In genomic region chr14:87844120-87844519, GRCm38 (mm10) we compare ENCODE assay signal across 30 mouse cellular contexts.
A peak's percentile ranks its signal among the peaks of the same experiment; 100 is the strongest.
DNase-seq lines count a peak whose midpoint lies in the region; ATAC-seq and TF ChIP-seq lines count a peak whose summit lies in the region.
"Had no signal": no experiment of that assay in that cellular context is flagged by ENCODE, and none has a peak within 500 bp of the region (broad histone marks: within the 10 kb centered on the region; RNA-seq: fewer than 3 reads in every experiment).

No protein-coding gene starts in this region.

- no peaks in the 10 kb centered on the region for H3K27me3 ChIP-seq in hindbrain, embryonic 11.5 days (ENCODE audit: control insufficient read depth, insufficient read depth, low read length)
- H3K27me3 ChIP-seq in hindbrain, postnatal 0 days (ENCODE audit: insufficient read depth, low read length) = no peaks in the 10 kb centered on the region
- H3K27me3 ChIP-seq in hindbrain, embryonic 14.5 days (ENCODE audit: control insufficient read depth, insufficient read depth, low read length) = no peaks in the 10 kb centered on the region
- H3K27me3 ChIP-seq in hindbrain, embryonic 10.5 days (ENCODE audit: insufficient read depth, poor library complexity, severe bottlenecking) = no peaks in the 10 kb centered on the region
- H3K27me3 ChIP-seq in midbrain, embryonic 12.5 days = no peaks in the 10 kb centered on the region
- no peaks in the 10 kb centered on the region for H3K27me3 ChIP-seq in midbrain, postnatal 0 days (ENCODE audit: insufficient read depth, low read length)
- H3K27me3 ChIP-seq in midbrain, embryonic 14.5 days (ENCODE audit: control insufficient read depth, insufficient read depth, low read length) = no peaks in the 10 kb centered on the region
- H3K27me3 ChIP-seq in midbrain, embryonic 15.5 days (replicated peaks) = no peaks in the 10 kb centered on the region
- H3K27me3 ChIP-seq: CH12.LX; embryonic facial prominence, embryonic 13.5 days; embryonic facial prominence, embryonic 15.5 days; forebrain, embryonic 12.5 days had no signal

- H3K4me2 ChIP-seq in hindbrain, embryonic 11.5 days (replicated peaks; ENCODE audit: low read depth, low read length) = no peak overlapping the region
- no peak overlapping the region for H3K4me2 ChIP-seq in hindbrain, postnatal 0 days (ENCODE audit: low read depth, low read length)
- no peak overlapping the region for H3K4me2 ChIP-seq in hindbrain, embryonic 14.5 days (replicated peaks)
- H3K4me2 ChIP-seq in midbrain, embryonic 12.5 days (replicated peaks) = no peak overlapping the region
- no peak overlapping the region for H3K4me2 ChIP-seq in midbrain, postnatal 0 days (ENCODE audit: low read depth, low read length, poor library complexity, severe bottlenecking)
- no peak overlapping the region for H3K4me2 ChIP-seq in midbrain, embryonic 14.5 days (ENCODE audit: low read length)
- no peak overlapping the region for H3K4me2 ChIP-seq in midbrain, embryonic 15.5 days
- H3K4me2 ChIP-seq: embryonic facial prominence, embryonic 13.5 days; embryonic facial prominence, embryonic 15.5 days; forebrain, embryonic 12.5 days had no signal

- DNase-seq in hindbrain, embryonic 11.5 days (ENCODE audit: low spot score) = no peak
- no peak for DNase-seq in hindbrain, postnatal 0 days (ENCODE audit: low spot score)
- no peak for DNase-seq in hindbrain, embryonic 14.5 days (ENCODE audit: low spot score)
- DNase-seq in hindbrain, embryonic 10.5 days (ENCODE audit: low spot score) = no peak
- no peak for DNase-seq in midbrain, postnatal 0 days (ENCODE audit: low spot score)
- peak; percentile 34 for DNase-seq in midbrain, embryonic 14.5 days
- DNase-seq: adrenal gland, adult 8-10 months; adrenal gland, postnatal 14 days; adrenal gland, postnatal 36 days; B cell, adult 2 months; cerebellum, adult 11 months; cerebellum, adult 18-20 months; cerebellum, adult 8-10 months; cerebellum, adult 9-11 months; cerebellum, postnatal 14 days; cerebellum, postnatal 36 days; embryo, embryonic 11 days had no signal

- no peaks in the 10 kb centered on the region for H3K4me1 ChIP-seq in hindbrain, embryonic 11.5 days (replicated peaks; ENCODE audit: control insufficient read depth, insufficient read depth, low read length)
- H3K4me1 ChIP-seq in hindbrain, postnatal 0 days (ENCODE audit: insufficient read depth, low read length) = no peaks in the 10 kb centered on the region
- no peaks in the 10 kb centered on the region for H3K4me1 ChIP-seq in hindbrain, embryonic 14.5 days (replicated peaks; ENCODE audit: control insufficient read depth, insufficient read depth, low read length)
- H3K4me1 ChIP-seq in hindbrain, embryonic 10.5 days (replicated peaks) = no peaks in the 10 kb centered on the region
- no peaks in the 10 kb centered on the region for H3K4me1 ChIP-seq in midbrain, embryonic 12.5 days
- H3K4me1 ChIP-seq in midbrain, postnatal 0 days (ENCODE audit: insufficient read depth, low read length) = no peaks in the 10 kb centered on the region
- H3K4me1 ChIP-seq in midbrain, embryonic 14.5 days (ENCODE audit: control insufficient read depth, insufficient read depth, low read length) = no peaks in the 10 kb centered on the region
- 0 out of 2 replicates have a peak, but pooled peaks cover 2% of the 10 kb centered on the region for H3K4me1 ChIP-seq in midbrain, embryonic 15.5 days
- H3K4me1 ChIP-seq: embryonic facial prominence, embryonic 13.5 days; embryonic facial prominence, embryonic 15.5 days; forebrain, embryonic 10.5 days had no signal

- no peaks in the 10 kb centered on the region for H3K36me3 ChIP-seq in hindbrain, embryonic 11.5 days (ENCODE audit: control insufficient read depth, insufficient read depth, low read length)
- H3K36me3 ChIP-seq in hindbrain, postnatal 0 days (ENCODE audit: insufficient read depth, low read length) = no peaks in the 10 kb centered on the region
- H3K36me3 ChIP-seq in hindbrain, embryonic 14.5 days (replicated peaks; ENCODE audit: control insufficient read depth, insufficient read depth) = no peaks in the 10 kb centered on the region
- no peaks in the 10 kb centered on the region for H3K36me3 ChIP-seq in hindbrain, embryonic 10.5 days
- H3K36me3 ChIP-seq in midbrain, embryonic 12.5 days = no peaks in the 10 kb centered on the region
- H3K36me3 ChIP-seq in midbrain, postnatal 0 days (ENCODE audit: insufficient read depth, low read length) = no peaks in the 10 kb centered on the region
- no peaks in the 10 kb centered on the region for H3K36me3 ChIP-seq in midbrain, embryonic 14.5 days (ENCODE audit: control insufficient read depth, insufficient read depth, low read length)
- H3K36me3 ChIP-seq in midbrain, embryonic 15.5 days (replicated peaks) = no peaks in the 10 kb centered on the region
- H3K36me3 ChIP-seq: embryonic facial prominence, embryonic 13.5 days; embryonic facial prominence, embryonic 15.5 days; forebrain, embryonic 10.5 days; forebrain, embryonic 12.5 days; G1E had no signal

- no peak for TF ChIP-seq CTCF in hindbrain, postnatal 0 days (IDR thresholded peaks at IDR 0.05; ENCODE audit: low read depth)
- TF ChIP-seq CTCF in midbrain, postnatal 0 days (IDR thresholded peaks at IDR 0.05) = no peak

- no peak overlapping the region for H3K9ac ChIP-seq in hindbrain, embryonic 11.5 days (ENCODE audit: low read depth, low read length)
- H3K9ac ChIP-seq in hindbrain, postnatal 0 days (replicated peaks; ENCODE audit: low read length) = no peak overlapping the region
- H3K9ac ChIP-seq in hindbrain, embryonic 14.5 days = no peak overlapping the region
- H3K9ac ChIP-seq in midbrain, embryonic 12.5 days (replicated peaks) = no peak overlapping the region
- no peak overlapping the region for H3K9ac ChIP-seq in midbrain, postnatal 0 days (replicated peaks; ENCODE audit: low read length, poor library complexity, severe bottlenecking)
- H3K9ac ChIP-seq in midbrain, embryonic 14.5 days (replicated peaks; ENCODE audit: low read length) = no peak overlapping the region
- H3K9ac ChIP-seq in midbrain, embryonic 15.5 days = no peak overlapping the region
- H3K9ac ChIP-seq: embryonic facial prominence, embryonic 13.5 days; embryonic facial prominence, embryonic 15.5 days; forebrain, embryonic 12.5 days had no signal

- no peak overlapping the region for H3K4me3 ChIP-seq in hindbrain, embryonic 11.5 days (ENCODE audit: low read depth, low read length)
- H3K4me3 ChIP-seq in hindbrain, postnatal 0 days (ENCODE audit: low read length) = no peak overlapping the region
- H3K4me3 ChIP-seq in hindbrain, embryonic 14.5 days (replicated peaks; ENCODE audit: low read length) = no peak overlapping the region
- H3K4me3 ChIP-seq in hindbrain, embryonic 10.5 days = no peak overlapping the region
- H3K4me3 ChIP-seq in midbrain, embryonic 12.5 days = no peak overlapping the region
- no peak overlapping the region for H3K4me3 ChIP-seq in midbrain, postnatal 0 days (ENCODE audit: low read depth, low read length)
- H3K4me3 ChIP-seq in midbrain, embryonic 14.5 days (replicated peaks; ENCODE audit: low read depth, low read length) = no peak overlapping the region
- no peak overlapping the region for H3K4me3 ChIP-seq in midbrain, embryonic 15.5 days
- H3K4me3 ChIP-seq: embryonic facial prominence, embryonic 13.5 days; embryonic facial prominence, embryonic 15.5 days; erythroblast, embryonic 14.5 days; forebrain, embryonic 10.5 days; forebrain, embryonic 12.5 days had no signal

- 82% methylated on average over 2 of the region's 2 CpGs for WGBS in hindbrain, embryonic 11.5 days
- WGBS in hindbrain, postnatal 0 days = 57% methylated on average over 2 of the region's 2 CpGs
- WGBS in hindbrain, embryonic 14.5 days = 51% methylated on average over 2 of the region's 2 CpGs
- WGBS in hindbrain, embryonic 10.5 days = 86% methylated on average over 2 of the region's 2 CpGs
- WGBS in midbrain, embryonic 12.5 days = 62% methylated on average over 2 of the region's 2 CpGs
- 45% methylated on average over 2 of the region's 2 CpGs for WGBS in midbrain, postnatal 0 days
- WGBS in midbrain, embryonic 14.5 days = 40% methylated on average over 2 of the region's 2 CpGs
- 42% methylated on average over 2 of the region's 2 CpGs for WGBS in midbrain, embryonic 15.5 days

- no peak overlapping the region for H3K27ac ChIP-seq in hindbrain, embryonic 11.5 days (ENCODE audit: low read depth, low read length)
- H3K27ac ChIP-seq in hindbrain, postnatal 0 days = no peak overlapping the region
- no peak overlapping the region for H3K27ac ChIP-seq in hindbrain, embryonic 14.5 days
- no peak overlapping the region for H3K27ac ChIP-seq in hindbrain, embryonic 10.5 days
- no peak overlapping the region for H3K27ac ChIP-seq in midbrain, embryonic 12.5 days (replicated peaks)
- H3K27ac ChIP-seq in midbrain, postnatal 0 days (ENCODE audit: low read depth, low read length) = no peak overlapping the region
- H3K27ac ChIP-seq in midbrain, embryonic 14.5 days (replicated peaks; ENCODE audit: low read depth, low read length) = no peak overlapping the region
- H3K27ac ChIP-seq in midbrain, embryonic 15.5 days = no peak overlapping the region
- H3K27ac ChIP-seq: embryonic facial prominence, embryonic 13.5 days; embryonic facial prominence, embryonic 15.5 days; forebrain, embryonic 10.5 days; forebrain, embryonic 12.5 days had no signal

- ATAC-seq in hindbrain, embryonic 11.5 days (ENCODE audit: low FRiP score) = peak; percentile 47; the same call in 1 of the 2 replicates
- ATAC-seq in hindbrain, postnatal 0 days = no peak
- peak; percentile 21; the same call in 1 of the 2 replicates for ATAC-seq in hindbrain, embryonic 14.5 days (ENCODE audit: low FRiP score)
- peak; percentile 54; the same call in 1 of the 2 replicates for ATAC-seq in midbrain, embryonic 12.5 days (ENCODE audit: low FRiP score, low read depth)
- no peak for ATAC-seq in midbrain, postnatal 0 days (ENCODE audit: low FRiP score)
- ATAC-seq in midbrain, embryonic 14.5 days (ENCODE audit: low FRiP score, low TSS enrichment) = peak; percentile 40; the same call in 1 of the 2 replicates
- ATAC-seq in midbrain, embryonic 15.5 days (replicated peaks) = no peak
- ATAC-seq: activated CD4-positive, CD25-positive, alpha-beta regulatory T cell, adult 4 months; CD4-positive, CD25-positive, alpha-beta regulatory T cell, adult 4 months; forebrain, embryonic 14.5 days; Patski had no signal

- no peaks in the 10 kb centered on the region for H3K9me3 ChIP-seq in hindbrain, embryonic 11.5 days (ENCODE audit: control insufficient read depth, low read length)
- H3K9me3 ChIP-seq in hindbrain, postnatal 0 days (ENCODE audit: low read length) = no peaks in the 10 kb centered on the region
- no peaks in the 10 kb centered on the region for H3K9me3 ChIP-seq in hindbrain, embryonic 14.5 days (ENCODE audit: control insufficient read depth, low read length)
- H3K9me3 ChIP-seq in hindbrain, embryonic 10.5 days = no peaks in the 10 kb centered on the region
- H3K9me3 ChIP-seq in midbrain, embryonic 12.5 days = no peaks in the 10 kb centered on the region
- no peaks in the 10 kb centered on the region for H3K9me3 ChIP-seq in midbrain, postnatal 0 days (ENCODE audit: low read length)
- no peaks in the 10 kb centered on the region for H3K9me3 ChIP-seq in midbrain, embryonic 14.5 days (ENCODE audit: control insufficient read depth, low read length)
- no peaks in the 10 kb centered on the region for H3K9me3 ChIP-seq in midbrain, embryonic 15.5 days
- H3K9me3 ChIP-seq: embryonic facial prominence, embryonic 13.5 days; embryonic facial prominence, embryonic 15.5 days; forebrain, embryonic 10.5 days; forebrain, embryonic 12.5 days; G1E had no signal

Comparison
In these comparisons a context has a peak if more than half of its experiments do, and no peak if none do; other contexts are left out.
1. ATAC-seq: peak in hindbrain, embryonic 11.5 days (single experiment), hindbrain, embryonic 14.5 days (single experiment), midbrain, embryonic 12.5 days (single experiment) and midbrain, embryonic 14.5 days (single experiment); none in hindbrain, postnatal 0 days (single experiment), midbrain, postnatal 0 days (single experiment) and midbrain, embryonic 15.5 days (single experiment).